Mouse (Mus musculus) heart, embryonic 13.5 days (tissue): ENCODE results near the gene Zc3h18. TPM values are rescaled to one million over a fixed set of nuclear protein-coding genes. Genes with fewer than 3 reads are reported as not detected.

Experiments
- ATAC-seq: fragments of 200-750 bp; cut with Nextera tagmentation; 2 replicates; pipeline ENCODE4 v1.8.0; 2017; ENCODE audit warnings: moderate TSS enrichment; ENCODE audit not compliant: insufficient number of reproducible peaks, low FRiP score, low TSS enrichment; ENCODE audit errors: extremely low read depth
- H3K27ac ChIP-seq: fragments of 300-500 bp; sonication (generic); replicated peaks from 2 replicates; pipeline ENCODE4 v1.5.1; 2015; ENCODE audit warnings: moderate library complexity, mild to moderate bottlenecking, inconsistent platforms
- H3K27me3 ChIP-seq: fragments of 300-500 bp; sonication (generic); replicated peaks from 2 replicates; pipeline ENCODE4 v1.6.1; 2015; ENCODE audit warnings: mild to moderate bottlenecking, inconsistent platforms
- H3K36me3 ChIP-seq: fragments of 300-500 bp; sonication (generic); 2 replicates; pipeline ENCODE4 v1.6.1; 2015; ENCODE audit warnings: mild to moderate bottlenecking, inconsistent platforms
- H3K4me1 ChIP-seq: fragments of 300-500 bp; sonication (generic); 2 replicates; pipeline ENCODE4 v1.6.1; 2015; ENCODE audit warnings: inconsistent platforms
- H3K4me2 ChIP-seq: fragments of 300-500 bp; sonication (generic); 2 replicates; pipeline ENCODE4 v1.6.1; 2015; ENCODE audit warnings: inconsistent platforms, mild to moderate bottlenecking, moderate library complexity
- H3K4me3 ChIP-seq: fragments of 300-500 bp; sonication (generic); 2 replicates; pipeline ENCODE4 v1.5.1; 2015; ENCODE audit warnings: moderate library complexity, mild to moderate bottlenecking, inconsistent platforms
- H3K9ac ChIP-seq: fragments of 300-500 bp; sonication (generic); 2 replicates; pipeline ENCODE4 v1.6.1; 2015; ENCODE audit warnings: inconsistent platforms, mild to moderate bottlenecking, moderate library complexity
- H3K9me3 ChIP-seq: fragments of 300-500 bp; sonication (generic); 2 replicates; pipeline ENCODE4 v1.6.1; 2016; ENCODE audit warnings: inconsistent platforms
- WGBS: fragments of 180-500 bp; shearing (Covaris S2); methylation state at CpG from one replicate; pipeline ENCODE4 v1.1.7; 2015; ENCODE audit warnings: mixed read lengths; 5-methylcytosine and 5-hydroxymethylcytosine counted together
- polyA plus RNA-seq: library from polyadenylated mRNA; unstranded; fragments of >200 nt; fragmentation: Nextera tagmentation; extraction: Ambion mirVana; gene quantifications from 2 replicates; pipeline ENCODE4 v1.2.1, GENCODE M21; 2015

The Zc3h18 gene
- polyA plus RNA-seq, result 30.4 and 31.1 TPM in 2 replicates

- Histone ChIP-seq H3K9me3 (no peaks in the 10 kb centered on the region), H3K4me3 (peak within 1 kb of the TSS; percentile 95), H3K27me3 (no peaks in the 10 kb centered on the region), H3K4me2 (peak within 1 kb of the TSS; percentile 93), H3K4me1 (peaks cover 28% of the 10 kb centered on the region), H3K36me3 (peaks cover 32% of the 10 kb centered on the region), H3K27ac (peak within 1 kb of the TSS; percentile 94), H3K9ac (peak within 1 kb of the TSS; percentile 95)
- under 1% methylated on average over 101 of the region's 107 CpGs for WGBS
- peak; percentile 93 for ATAC-seq
Observed at GRCm38 (mm10) chr8:122376365-122377231, at the start of gene Zc3h18. TSS of gene Zc3h18 (plus strand) at chr8:122376609.

DNA sequence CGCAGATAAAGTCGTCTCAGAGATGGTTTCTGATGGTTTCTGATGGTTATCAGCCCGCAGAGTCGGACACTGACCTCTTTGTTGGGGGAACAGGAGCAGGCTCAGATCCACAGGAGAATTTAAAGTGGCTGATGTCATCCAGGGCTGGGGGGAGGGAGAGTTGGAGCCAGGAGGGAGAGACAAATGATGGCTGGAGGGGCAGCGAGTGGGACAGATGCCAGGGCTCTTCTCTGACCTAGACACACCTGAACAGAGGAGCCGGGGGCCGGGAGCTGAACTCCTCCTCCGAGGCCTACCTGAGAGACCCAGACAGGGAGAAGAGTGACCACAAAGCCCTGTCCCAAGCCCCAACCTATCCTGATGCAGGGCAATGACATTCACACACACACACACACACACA, 47.3 kb upstream of the Zc3h18 start:
- Histone ChIP-seq H3K4me2 (no peak overlapping the region), H3K4me1 (peaks cover 84% of the 10 kb centered on the region), H3K36me3 (peaks cover 58% of the 10 kb centered on the region), H3K27ac (peak overlapping the region; percentile 73), H3K9me3 (no peaks in the 10 kb centered on the region), H3K27me3 (no peaks in the 10 kb centered on the region), H3K4me3 (no peak overlapping the region), H3K9ac (peak overlapping the region; percentile 54)
- no peak for ATAC-seq
- 48% methylated on average over 8 of the region's 8 CpGs for WGBS

DNA sequence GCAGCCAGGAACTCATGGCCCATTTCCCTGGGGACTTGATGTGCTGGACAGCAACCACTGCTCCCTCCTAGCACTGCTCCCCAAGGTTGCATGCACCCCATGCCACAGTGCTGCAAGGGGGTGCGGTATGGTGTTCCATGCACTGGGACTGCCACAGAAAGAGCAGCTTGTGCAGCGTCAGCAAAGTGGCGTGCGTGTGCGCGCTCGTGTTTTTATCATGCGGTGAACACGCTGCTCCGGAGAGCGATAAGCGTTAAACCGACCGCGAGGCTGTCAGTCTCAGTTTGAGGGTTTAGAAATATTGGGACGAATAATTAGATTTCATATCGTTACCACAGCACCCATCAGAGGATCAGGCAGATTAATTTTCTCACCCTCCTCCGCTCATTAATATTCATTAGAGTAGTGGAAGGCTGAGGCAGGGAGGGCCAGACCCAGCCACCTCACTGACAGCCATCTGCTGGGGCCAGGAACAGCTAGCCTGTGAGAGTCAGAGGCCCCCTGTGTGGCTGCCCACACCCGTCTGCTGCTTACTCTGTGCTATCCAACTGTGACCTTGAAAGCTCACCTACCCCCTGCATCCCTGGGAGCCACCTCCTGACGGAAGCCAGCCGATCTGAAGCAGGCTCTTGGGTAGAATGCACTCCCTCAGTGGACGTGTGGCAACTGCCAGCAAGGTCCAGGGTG, 46.7 kb upstream of the Zc3h18 start:
- no peak for ATAC-seq
- peaks cover 59% of the 10 kb centered on the region for H3K36me3 ChIP-seq
- WGBS, result 71% methylated on average over 22 of the region's 22 CpGs
- no peak overlapping the region for H3K4me3 ChIP-seq
- H3K4me2 ChIP-seq, result 0 out of 2 replicates have a peak overlapping the region, but pooled peaks have one; percentile 1
- H3K9me3 ChIP-seq, result no peaks in the 10 kb centered on the region
- peaks cover 78% of the 10 kb centered on the region for H3K4me1 ChIP-seq
- H3K9ac ChIP-seq, result peak overlapping the region; percentile 54
- H3K27me3 ChIP-seq, result 0 out of 2 replicates have a peak, but pooled peaks cover under 1% of the 10 kb centered on the region
- peak overlapping the region; percentile 73 for H3K27ac ChIP-seq

GRCm38 (mm10) chr8:122330446-122331133, 45.8 kb upstream of the Zc3h18 start:
- Histone ChIP-seq H3K27me3 (peaks cover 9% of the 10 kb centered on the region), H3K27ac (peak overlapping the region; percentile 73), H3K9me3 (no peaks in the 10 kb centered on the region), H3K4me2 (peak overlapping the region; percentile 9; the same call in 1 of the 2 replicates), H3K4me1 (peaks cover 74% of the 10 kb centered on the region), H3K36me3 (peaks cover 61% of the 10 kb centered on the region), H3K4me3 (no peak overlapping the region), H3K9ac (peak overlapping the region; percentile 54)
- no peak for ATAC-seq
- WGBS, result 47% methylated on average over 12 of the region's 12 CpGs

- peak overlapping the region; percentile 73 for H3K27ac ChIP-seq
- no peak overlapping the region for H3K4me3 ChIP-seq
- peaks cover 11% of the 10 kb centered on the region for H3K27me3 ChIP-seq
- peak overlapping the region; percentile 54 for H3K9ac ChIP-seq
- 52% methylated on average over 3 of the region's 3 CpGs for WGBS
- peaks cover 74% of the 10 kb centered on the region for H3K4me1 ChIP-seq
- ATAC-seq, result 0 out of 2 replicates have a peak, but pooled peaks have one; percentile 11
- peak overlapping the region; percentile 9; the same call in 1 of the 2 replicates for H3K4me2 ChIP-seq
- peaks cover 66% of the 10 kb centered on the region for H3K36me3 ChIP-seq
- no peaks in the 10 kb centered on the region for H3K9me3 ChIP-seq
Observed at GRCm38 (mm10) chr8:122331134-122331523, 45.3 kb upstream of the Zc3h18 start.

DNA sequence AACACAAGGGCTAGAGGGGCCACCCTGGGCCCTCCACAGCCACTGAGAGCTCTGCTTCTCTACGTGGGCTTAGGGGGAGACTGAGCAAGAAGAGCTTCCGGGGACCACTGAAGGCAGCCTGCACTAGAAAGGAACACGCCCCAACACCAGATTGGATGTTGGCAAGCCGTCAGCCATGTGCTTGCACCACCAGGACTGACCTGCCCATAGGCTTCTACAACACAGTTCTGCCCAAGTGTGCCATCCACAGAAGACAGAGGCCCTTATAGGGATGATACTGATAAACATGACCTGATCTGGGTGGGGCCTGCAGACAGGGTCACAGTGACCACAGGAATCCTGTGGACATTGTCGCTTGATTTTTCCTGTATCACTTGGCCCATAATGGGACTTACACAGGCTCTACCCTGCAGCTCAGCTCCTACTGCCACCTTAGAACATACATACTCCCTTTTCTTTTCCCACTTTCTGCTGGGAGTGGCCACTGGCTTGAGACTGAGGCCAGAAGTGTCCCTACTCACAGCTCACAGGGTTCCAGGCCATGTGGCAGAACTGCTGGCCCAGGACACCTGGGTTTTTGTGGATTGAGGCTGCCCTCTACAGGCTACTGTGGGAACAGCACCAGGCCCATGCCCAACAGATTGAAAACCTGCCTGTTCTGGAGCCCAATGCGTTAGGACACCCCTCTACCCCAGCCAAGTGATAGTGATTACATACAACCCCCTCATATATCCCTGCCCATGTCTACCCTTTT, 43.5 kb upstream of the Zc3h18 start:
- Histone ChIP-seq H3K4me3 (no peak overlapping the region), H3K36me3 (peaks cover 78% of the 10 kb centered on the region), H3K27ac (peak overlapping the region; percentile 28; the same call in 1 of the 2 replicates), H3K9ac (0 out of 2 replicates have a peak overlapping the region, but pooled peaks have one; percentile 19), H3K9me3 (no peaks in the 10 kb centered on the region), H3K4me2 (no peak overlapping the region), H3K27me3 (peaks cover 22% of the 10 kb centered on the region), H3K4me1 (peaks cover 63% of the 10 kb centered on the region)
- 66% methylated on average over 6 of the region's 6 CpGs for WGBS
- no peak for ATAC-seq

DNA sequence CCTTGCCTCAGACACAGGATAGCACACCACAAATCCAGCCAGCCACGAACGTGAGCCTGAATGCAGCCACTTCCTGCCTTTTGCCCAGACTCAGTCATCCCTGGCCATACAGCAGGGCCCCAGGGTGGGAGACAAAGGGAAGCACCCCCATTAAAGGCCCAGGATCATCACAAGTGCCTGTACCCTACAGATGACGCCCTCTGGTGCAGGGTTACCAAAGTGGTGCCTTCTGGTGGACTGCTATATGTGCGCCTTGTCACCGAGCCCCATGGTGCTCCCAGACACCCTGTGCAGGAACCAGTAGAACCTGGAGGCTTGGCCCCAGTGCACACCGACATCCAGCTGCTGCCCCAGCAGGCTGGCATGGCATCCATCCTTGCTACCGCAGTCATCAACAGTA, 42.9 kb upstream of the Zc3h18 start:
- ATAC-seq, result no peak
- no peaks in the 10 kb centered on the region for H3K9me3 ChIP-seq
- peaks cover 57% of the 10 kb centered on the region for H3K4me1 ChIP-seq
- H3K4me2 ChIP-seq, result no peak overlapping the region
- H3K4me3 ChIP-seq, result no peak overlapping the region
- H3K36me3 ChIP-seq, result peaks cover 78% of the 10 kb centered on the region
- H3K9ac ChIP-seq, result no peak overlapping the region
- WGBS, result 92% methylated on average over 7 of the region's 7 CpGs
- H3K27me3 ChIP-seq, result peaks cover 22% of the 10 kb centered on the region
- H3K27ac ChIP-seq, result no peak overlapping the region

- Histone ChIP-seq H3K9ac (no peak overlapping the region), H3K4me1 (peaks cover 43% of the 10 kb centered on the region), H3K27ac (no peak overlapping the region), H3K9me3 (no peaks in the 10 kb centered on the region), H3K36me3 (peaks cover 81% of the 10 kb centered on the region), H3K4me2 (no peak overlapping the region), H3K27me3 (peaks cover 22% of the 10 kb centered on the region), H3K4me3 (no peak overlapping the region)
- WGBS, result 87% methylated on average over 13 of the region's 13 CpGs
- no peak for ATAC-seq
Observed at GRCm38 (mm10) chr8:122334791-122335490, 41.5 kb upstream of the Zc3h18 start.

GRCm38 (mm10) chr8:122335638-122336250, 40.7 kb upstream of the Zc3h18 start:
- H3K9ac ChIP-seq, result peak overlapping the region; percentile 75
- H3K27ac ChIP-seq, result no peak overlapping the region
- peaks cover 89% of the 10 kb centered on the region for H3K36me3 ChIP-seq
- peak overlapping the region; percentile 45 for H3K4me3 ChIP-seq
- H3K27me3 ChIP-seq, result peaks cover 22% of the 10 kb centered on the region
- 45% methylated on average over 57 of the region's 57 CpGs for WGBS
- peak overlapping the region; percentile 68 for H3K4me2 ChIP-seq
- no peaks in the 10 kb centered on the region for H3K9me3 ChIP-seq
- ATAC-seq, result no peak
- H3K4me1 ChIP-seq, result peaks cover 35% of the 10 kb centered on the region
